Mouse (Mus musculus) telencephalon, adult 2 months (tissue): Measurements from ENCODE around the gene Rnf223.
"Not testable (repeated sequence)": the region's sequence is repeated elsewhere in the genome, so short reads cannot be mapped to it uniquely, and the experiment has no call there.

Experiments
- DNase-seq: peaks from one replicate; pipeline ENCODE4 v3.0.0-alpha.2; 2011; ENCODE audit warnings: low read depth, low spot score

The Rnf223 gene

GRCm38 (mm10) chr4:156128746-156129145 lies 1.6 kb upstream of the Rnf223 start:
- DNase-seq, result no peak

GRCm38 (mm10) chr4:156130940-156131339 lies 627 bp downstream of the Rnf223 start:
- no peak for DNase-seq

GRCm38 (mm10) chr4:156133334-156133733 lies 3.0 kb downstream of the Rnf223 start:
- no peak for DNase-seq

GRCm38 (mm10) chr4:156133943-156134605 lies 3.8 kb downstream of the Rnf223 start:
- DNase-seq, result no peak

GRCm38 (mm10) chr4:156135112-156135511 lies 4.8 kb downstream of the Rnf223 start:
- no peak for DNase-seq

- DNase-seq, result no peak
Observed at GRCm38 (mm10) chr4:156135801-156136200, 5.5 kb downstream of the Rnf223 start.

- DNase-seq, result no peak
Observed at GRCm38 (mm10) chr4:156136285-156137100, 6.2 kb downstream of the Rnf223 start.

GRCm38 (mm10) chr4:156150887-156151286 lies 20.6 kb downstream of the Rnf223 start:
- DNase-seq, result not testable (repeated sequence)

- no peak for DNase-seq
Observed at GRCm38 (mm10) chr4:156154771-156155170, 24.5 kb downstream of the Rnf223 start.

GRCm38 (mm10) chr4:156166477-156166876 lies 36.2 kb downstream of the Rnf223 start:
- DNase-seq, result no peak

GRCm38 (mm10) chr4:156168611-156169010 lies 38.3 kb downstream of the Rnf223 start:
- DNase-seq, result no peak

GRCm38 (mm10) chr4:156169129-156169528 lies 38.8 kb downstream of the Rnf223 start:
- DNase-seq, result no peak

- no peak for DNase-seq
Observed at GRCm38 (mm10) chr4:156171828-156172227, 41.5 kb downstream of the Rnf223 start.

GRCm38 (mm10) chr4:156177630-156178029 lies 47.3 kb downstream of the Rnf223 start:
- DNase-seq, result no peak
